Mouse (Mus musculus) limb, embryonic 14.5 days (tissue): Measurements from ENCODE around the gene Cxcl10. TPM values are rescaled to one million over a fixed set of nuclear protein-coding genes. Genes with fewer than 3 reads are reported as not detected.

Experiments
- ATAC-seq: fragments of 200-750 bp; cut with Nextera tagmentation; 2 replicates; pipeline ENCODE4 v1.8.0; 2017; ENCODE audit warnings: low read depth, moderate number of reproducible peaks, moderate TSS enrichment; ENCODE audit not compliant: low FRiP score
- DNase-seq: peaks from one replicate; pipeline ENCODE4 v3.0.0-alpha.2; 2015; ENCODE audit warnings: low spot score
- H3K27ac ChIP-seq: fragments of 300-500 bp; sonication (generic); replicated peaks from 2 replicates; pipeline ENCODE4 v1.5.1; 2014; ENCODE audit warnings: low read depth, mild to moderate bottlenecking, low read length, moderate library complexity, mixed read lengths
- H3K27me3 ChIP-seq: fragments of 300-500 bp; sonication (generic); 2 replicates; pipeline ENCODE4 v1.6.1; 2014; ENCODE audit warnings: low read length, mixed read lengths; ENCODE audit not compliant: control insufficient read depth, insufficient read depth
- H3K36me3 ChIP-seq: fragments of 300-500 bp; sonication (generic); 2 replicates; pipeline ENCODE4 v1.6.1; 2014; ENCODE audit warnings: mild to moderate bottlenecking, low read length, moderate library complexity, mixed read lengths; ENCODE audit not compliant: control insufficient read depth, insufficient read depth
- H3K4me1 ChIP-seq: fragments of 300-500 bp; sonication (generic); 2 replicates; pipeline ENCODE4 v1.6.1; 2014; ENCODE audit warnings: antibody characterized with exemption, low read length, mixed read lengths; ENCODE audit not compliant: control insufficient read depth, insufficient read depth
- H3K4me2 ChIP-seq: fragments of 300-500 bp; sonication (generic); replicated peaks from 2 replicates; pipeline ENCODE4 v1.6.1; 2014; ENCODE audit warnings: low read depth, mild to moderate bottlenecking, low read length, moderate library complexity; ENCODE audit not compliant: severe bottlenecking
- H3K4me3 ChIP-seq: fragments of 300-500 bp; sonication (generic); replicated peaks from 2 replicates; pipeline ENCODE4 v1.5.1; 2014; ENCODE audit warnings: low read length
- H3K9ac ChIP-seq: fragments of 300-500 bp; sonication (generic); 2 replicates; pipeline ENCODE4 v1.6.1; 2014; ENCODE audit warnings: mild to moderate bottlenecking, low read depth, low read length, moderate library complexity; ENCODE audit not compliant: severe bottlenecking
- H3K9me3 ChIP-seq: fragments of 300-500 bp; sonication (generic); 2 replicates; pipeline ENCODE4 v1.6.1; 2016; ENCODE audit warnings: low read length; ENCODE audit not compliant: control insufficient read depth
- POLR2A ChIP-seq: fragments of 200-500 bp; IDR thresholded peaks from 2 replicates; pipeline ENCODE4 v1.8.0; 2012; ENCODE audit warnings: inconsistent platforms, mild to moderate bottlenecking, moderate library complexity, borderline replicate concordance; ENCODE audit not compliant: insufficient read depth, insufficient read length; ENCODE audit errors: extremely low read depth
- WGBS: fragments of 180-500 bp; shearing (Covaris S2); extraction: QIAGEN DNeasy Blood & Tissue Kit; methylation state at CpG from one replicate; pipeline ENCODE4 v1.1.7; 2014; 5-methylcytosine and 5-hydroxymethylcytosine counted together
- polyA plus RNA-seq, 2 experiments: library from polyadenylated mRNA; depleted of rRNA in 1 of 2; stranded (reverse) in 1 of 2; unstranded in 1 of 2; fragments of >200 nt; fragmentation: Nextera tagmentation in 1 of 2; extraction: Ambion mirVana in 1 of 2; gene quantifications; 2 replicates each; pipeline versions ENCODE4 v1.2.1 to v1.2.3; 2012 to 2014

Gene Cxcl10
- polyA plus RNA-seq, 2 experiments, result 0.51 to 1.4 TPM

GRCm38 (mm10) chr5:92370392-92370791 lies 21.7 kb upstream of the Cxcl10 start:
- no peak overlapping the region for H3K4me3 ChIP-seq
- no peak overlapping the region for H3K4me2 ChIP-seq
- no peaks in the 10 kb centered on the region for H3K27me3 ChIP-seq
- no peaks in the 10 kb centered on the region for H3K9me3 ChIP-seq
- WGBS, result 67% methylated on average over 6 of the region's 6 CpGs
- H3K36me3 ChIP-seq, result no peaks in the 10 kb centered on the region
- TF ChIP-seq POLR2A, result no peak
- ATAC-seq (no peak), DNase-seq (no peak)
- H3K9ac ChIP-seq, result no peak overlapping the region
- H3K27ac ChIP-seq, result no peak overlapping the region
- 0 out of 2 replicates have a peak, but pooled peaks cover 3% of the 10 kb centered on the region for H3K4me1 ChIP-seq

- H3K9ac ChIP-seq, result no peak overlapping the region
- no peak overlapping the region for H3K4me2 ChIP-seq
- ATAC-seq, result 0 out of 2 replicates have a peak, but pooled peaks have one; percentile 31
- 53% methylated on average over 13 of the region's 13 CpGs for WGBS
- no peaks in the 10 kb centered on the region for H3K36me3 ChIP-seq
- H3K27ac ChIP-seq, result no peak overlapping the region
- H3K4me1 ChIP-seq, result 0 out of 2 replicates have a peak, but pooled peaks cover 3% of the 10 kb centered on the region
- TF ChIP-seq POLR2A, result no peak
- H3K4me3 ChIP-seq, result no peak overlapping the region
- H3K9me3 ChIP-seq, result no peaks in the 10 kb centered on the region
- H3K27me3 ChIP-seq, result no peaks in the 10 kb centered on the region
- DNase-seq, result peak; percentile 21
Measured at GRCm38 (mm10) chr5:92369151-92369994, 20.7 kb upstream of the Cxcl10 start.

DNA sequence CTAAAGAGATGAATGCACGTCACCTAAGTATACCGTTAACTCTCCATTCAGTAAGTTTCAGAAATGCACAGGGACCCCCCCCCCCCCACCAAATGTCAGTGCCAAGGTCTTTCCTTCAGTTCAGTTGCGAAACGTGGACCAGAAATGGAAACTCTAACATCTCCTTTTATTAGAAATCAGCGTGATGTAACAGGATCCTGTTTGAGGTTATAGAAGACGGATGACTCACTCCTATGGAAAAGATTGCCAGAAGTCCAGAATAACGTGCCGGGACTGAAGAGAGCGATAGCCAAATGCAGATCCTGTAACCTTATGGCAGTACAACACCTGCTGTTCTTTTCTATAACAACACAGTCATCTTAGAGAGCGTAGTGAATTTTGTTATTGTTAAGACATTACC lies 19.7 kb upstream of the Cxcl10 start:
- ATAC-seq (no peak), DNase-seq (peak; percentile 38)
- TF ChIP-seq POLR2A, result no peak
- Histone ChIP-seq H3K4me3 (no peak overlapping the region), H3K9ac (no peak overlapping the region), H3K27ac (no peak overlapping the region), H3K36me3 (no peaks in the 10 kb centered on the region), H3K4me1 (0 out of 2 replicates have a peak, but pooled peaks cover 3% of the 10 kb centered on the region), H3K27me3 (no peaks in the 10 kb centered on the region), H3K9me3 (no peaks in the 10 kb centered on the region), H3K4me2 (no peak overlapping the region)
- WGBS, result 47% methylated on average over 10 of the region's 10 CpGs

- Histone ChIP-seq H3K9ac (no peak overlapping the region), H3K4me1 (0 out of 2 replicates have a peak, but pooled peaks cover 3% of the 10 kb centered on the region), H3K27ac (no peak overlapping the region), H3K36me3 (no peaks in the 10 kb centered on the region), H3K9me3 (no peaks in the 10 kb centered on the region), H3K4me3 (no peak overlapping the region), H3K27me3 (no peaks in the 10 kb centered on the region), H3K4me2 (no peak overlapping the region)
- 66% methylated on average over 6 of the region's 6 CpGs for WGBS
- ATAC-seq (no peak), DNase-seq (no peak)
- TF ChIP-seq POLR2A, result no peak
Measured at GRCm38 (mm10) chr5:92366565-92366964, 17.9 kb upstream of the Cxcl10 start.

DNA sequence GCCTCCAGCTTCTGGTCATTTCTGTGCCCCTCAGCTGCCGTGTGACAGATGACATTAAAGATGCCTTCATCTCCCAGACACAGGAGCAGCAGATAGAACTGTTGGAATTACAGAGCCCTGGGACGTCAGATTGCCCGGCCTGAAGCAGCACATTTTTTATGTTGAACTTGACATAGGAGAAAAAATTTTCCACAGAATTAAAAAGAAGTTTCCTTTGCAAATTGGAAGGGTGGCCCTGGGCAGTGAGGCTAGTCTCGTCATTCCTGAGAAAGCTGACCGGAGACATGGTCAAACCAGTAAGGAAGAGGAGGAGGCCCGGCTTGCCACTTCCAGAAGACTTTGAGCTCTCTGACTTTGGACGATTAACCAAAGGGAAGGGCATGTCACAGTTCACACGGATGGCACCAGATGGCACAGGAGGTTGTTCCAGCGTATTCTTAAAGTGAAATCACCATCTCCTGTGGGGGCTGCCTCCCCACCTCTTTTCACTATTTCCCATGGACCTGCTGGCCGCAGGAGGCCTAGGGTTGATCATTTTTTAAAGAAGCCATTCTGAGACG lies 16.5 kb upstream of the Cxcl10 start:
- WGBS, result 66% methylated on average over 11 of the region's 11 CpGs
- no peak for DNase-seq
- Histone ChIP-seq H3K36me3 (no peaks in the 10 kb centered on the region), H3K9me3 (no peaks in the 10 kb centered on the region), H3K9ac (no peak overlapping the region), H3K27me3 (no peaks in the 10 kb centered on the region), H3K4me1 (0 out of 2 replicates have a peak, but pooled peaks cover 3% of the 10 kb centered on the region), H3K4me3 (no peak overlapping the region), H3K27ac (no peak overlapping the region), H3K4me2 (no peak overlapping the region)
- no peak for ATAC-seq
- TF ChIP-seq POLR2A, result no peak
